In genomic region chr5:139252910-139253245, GRCm38 (mm10) we compare ENCODE assay signal across 8 mouse cellular contexts. TPM values are rescaled to one million over a fixed set of nuclear protein-coding genes. Genes with fewer than 3 reads are reported as not detected.
A peak's percentile ranks its signal among the peaks of the same experiment; 100 is the strongest.
DNase-seq lines count a peak whose midpoint lies in the region; ATAC-seq and TF ChIP-seq lines count a peak whose summit lies in the region.

No protein-coding gene starts in this region.

- DNase-seq in kidney, adult 9 months: no peak
- DNase-seq in MN1 (ENCODE audit: low spot score): peak; percentile 79
- DNase-seq in stomach, postnatal 0 days (ENCODE audit: low spot score): no peak
- no peak for DNase-seq in cerebellum, adult 9-10 months
- DNase-seq in layer of hippocampus, adult 9-10 months (ENCODE audit: low spot score): no peak

- H3K27me3 ChIP-seq in kidney, embryonic 14.5 days (ENCODE audit: control insufficient read depth, insufficient read depth, low read length): no peaks in the 10 kb centered on the region
- H3K27me3 ChIP-seq in forebrain, embryonic 15.5 days: no peaks in the 10 kb centered on the region
- no peaks in the 10 kb centered on the region for H3K27me3 ChIP-seq in liver, embryonic 15.5 days
- no peaks in the 10 kb centered on the region for H3K27me3 ChIP-seq in stomach, postnatal 0 days (ENCODE audit: control insufficient read depth, insufficient read depth, low read length)

- under 1% methylated on average over 7 of the region's 7 CpGs for WGBS in kidney, embryonic 14.5 days
- 2% methylated on average over 7 of the region's 7 CpGs for WGBS in forebrain, embryonic 15.5 days
- WGBS in liver, embryonic 15.5 days (ENCODE audit: insufficient replicate concordance): 0% methylated on average over 7 of the region's 7 CpGs
- WGBS in stomach, postnatal 0 days: under 1% methylated on average over 7 of the region's 7 CpGs

- TF ChIP-seq CTCF in stomach, postnatal 0 days (IDR thresholded peaks at IDR 0.05; ENCODE audit: low read depth): peak; percentile 30

- peaks cover 18% of the 10 kb centered on the region; the same call in 1 of the 2 replicates for H3K4me1 ChIP-seq in kidney, embryonic 14.5 days (ENCODE audit: control insufficient read depth, insufficient read depth, low read length)
- H3K4me1 ChIP-seq in forebrain, embryonic 15.5 days: peaks cover 28% of the 10 kb centered on the region
- H3K4me1 ChIP-seq in liver, embryonic 15.5 days (replicated peaks): peaks cover 65% of the 10 kb centered on the region
- peaks cover 11% of the 10 kb centered on the region for H3K4me1 ChIP-seq in stomach, postnatal 0 days (replicated peaks; ENCODE audit: control insufficient read depth, insufficient read depth)

- ATAC-seq in kidney, embryonic 14.5 days (ENCODE audit: low FRiP score, low TSS enrichment): peak; percentile 8
- ATAC-seq in forebrain, embryonic 15.5 days (replicated peaks): no peak
- peak; percentile 74 for ATAC-seq in liver, embryonic 15.5 days (ENCODE audit: insufficient read depth)
- ATAC-seq in stomach, postnatal 0 days (ENCODE audit: low FRiP score, low TSS enrichment): peak; percentile 36

- H3K9ac ChIP-seq in kidney, embryonic 14.5 days (ENCODE audit: low read depth, low read length): peak overlapping the region; percentile 77
- H3K9ac ChIP-seq in forebrain, embryonic 15.5 days (replicated peaks): peak overlapping the region; percentile 78
- peak overlapping the region; percentile 95 for H3K9ac ChIP-seq in liver, embryonic 15.5 days
- peak overlapping the region; percentile 80 for H3K9ac ChIP-seq in stomach, postnatal 0 days (ENCODE audit: low read length)

- H3K27ac ChIP-seq in kidney, embryonic 14.5 days (ENCODE audit: low read depth, low read length): peak overlapping the region; percentile 72
- peak overlapping the region; percentile 97 for H3K27ac ChIP-seq in forebrain, embryonic 15.5 days (replicated peaks)
- H3K27ac ChIP-seq in liver, embryonic 15.5 days (replicated peaks): peak overlapping the region; percentile 95
- peak overlapping the region; percentile 95 for H3K27ac ChIP-seq in stomach, postnatal 0 days (replicated peaks)

- TF ChIP-seq EP300 in stomach, postnatal 0 days (optimal IDR thresholded peaks at IDR 0.05): peak; percentile 32

- peak overlapping the region; percentile 67 for H3K4me3 ChIP-seq in kidney, embryonic 14.5 days (ENCODE audit: low read length)
- peak overlapping the region; percentile 96 for H3K4me3 ChIP-seq in forebrain, embryonic 15.5 days
- peak overlapping the region; percentile 97 for H3K4me3 ChIP-seq in liver, embryonic 15.5 days (replicated peaks)
- peak overlapping the region; percentile 76 for H3K4me3 ChIP-seq in stomach, postnatal 0 days (ENCODE audit: low read depth, low read length)

- peak overlapping the region; percentile 94 for H3K4me2 ChIP-seq in kidney, embryonic 14.5 days (replicated peaks; ENCODE audit: low read depth, low read length)
- peak overlapping the region; percentile 91 for H3K4me2 ChIP-seq in forebrain, embryonic 15.5 days (replicated peaks)
- peak overlapping the region; percentile 99 for H3K4me2 ChIP-seq in liver, embryonic 15.5 days
- peak overlapping the region; percentile 88 for H3K4me2 ChIP-seq in stomach, postnatal 0 days (replicated peaks; ENCODE audit: low read depth)

- H3K9me3 ChIP-seq in kidney, embryonic 14.5 days (ENCODE audit: control insufficient read depth, low read length): no peaks in the 10 kb centered on the region
- H3K9me3 ChIP-seq in forebrain, embryonic 15.5 days: no peaks in the 10 kb centered on the region
- no peaks in the 10 kb centered on the region for H3K9me3 ChIP-seq in liver, embryonic 15.5 days (replicated peaks)
- H3K9me3 ChIP-seq in stomach, postnatal 0 days (ENCODE audit: control insufficient read depth, low read length): no peaks in the 10 kb centered on the region

- H3K36me3 ChIP-seq in kidney, embryonic 14.5 days (ENCODE audit: control insufficient read depth, insufficient read depth, low read length): peaks cover 28% of the 10 kb centered on the region
- H3K36me3 ChIP-seq in forebrain, embryonic 15.5 days: peaks cover 23% of the 10 kb centered on the region
- peaks cover 64% of the 10 kb centered on the region for H3K36me3 ChIP-seq in liver, embryonic 15.5 days (replicated peaks)
- H3K36me3 ChIP-seq in stomach, postnatal 0 days (ENCODE audit: control insufficient read depth, insufficient read depth, low read length): peaks cover 10% of the 10 kb centered on the region; the same call in 1 of the 2 replicates

RNA-seq across cellular contexts. Expression of gene Get4, which starts 0.8 kb away (rescaled TPM):
- 132 and 156 TPM in 2 replicates for polyA plus RNA-seq in kidney, embryonic 14.5 days (2014; fragmentation: Nextera tagmentation; extraction: Ambion mirVana)
- 127 and 133 TPM in 2 replicates for polyA plus RNA-seq in forebrain, embryonic 15.5 days (2015; fragmentation: Nextera tagmentation; extraction: Ambion mirVana)
- polyA plus RNA-seq in liver, embryonic 15.5 days (2015; fragmentation: Nextera tagmentation; extraction: Ambion mirVana): 107 and 109 TPM in 2 replicates
- 132 and 133 TPM in 2 replicates for polyA plus RNA-seq in stomach, postnatal 0 days (2015; fragmentation: Nextera tagmentation; extraction: Ambion mirVana)

RNA-seq across cellular contexts. Expression of gene Sun1, which starts 52.4 kb away (rescaled TPM):
- 29.2 and 59.5 TPM in 2 replicates for polyA plus RNA-seq in kidney, embryonic 14.5 days (2014; fragmentation: Nextera tagmentation; extraction: Ambion mirVana)
- polyA plus RNA-seq in forebrain, embryonic 15.5 days (2015; fragmentation: Nextera tagmentation; extraction: Ambion mirVana): 51.5 and 54.3 TPM in 2 replicates
- polyA plus RNA-seq in liver, embryonic 15.5 days (2015; fragmentation: Nextera tagmentation; extraction: Ambion mirVana): 20.0 and 21.9 TPM in 2 replicates
- 24.0 TPM in 2 replicates for polyA plus RNA-seq in stomach, postnatal 0 days (2015; fragmentation: Nextera tagmentation; extraction: Ambion mirVana)
